Mouse (Mus musculus) right cerebral cortex, postnatal 36 days (tissue): Measurements from ENCODE around the gene Rab3a.

ENCODE experiments used
- DNase-seq, 2 experiments: peaks; one replicate each; pipeline ENCODE4 v3.0.0; 2022; ENCODE audit warnings: low spot score in 2 of 2, mixed read lengths in 1 of 2

The Rab3a gene

DNA sequence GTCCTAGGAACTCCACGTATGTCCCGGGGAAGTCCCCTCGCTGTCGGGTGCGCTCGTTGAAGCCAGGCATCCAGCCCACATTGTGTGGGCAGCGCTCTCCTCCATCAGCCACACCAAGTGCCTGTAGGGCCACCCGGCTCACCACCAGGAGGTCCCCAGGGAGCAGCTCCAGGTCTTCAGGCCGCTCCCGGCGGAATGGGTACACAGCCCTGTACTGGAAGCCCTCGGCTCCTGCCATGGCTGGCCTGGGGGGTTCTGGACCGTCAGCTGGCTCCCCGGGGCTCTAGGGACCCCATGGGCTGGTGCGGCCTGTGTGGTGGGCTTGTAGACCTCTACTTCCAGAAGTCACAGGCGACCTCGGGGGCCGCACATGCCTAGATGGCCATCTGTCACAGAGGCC, 20.3 kb downstream of the Rab3a start:
- DNase-seq: no peak

DNA sequence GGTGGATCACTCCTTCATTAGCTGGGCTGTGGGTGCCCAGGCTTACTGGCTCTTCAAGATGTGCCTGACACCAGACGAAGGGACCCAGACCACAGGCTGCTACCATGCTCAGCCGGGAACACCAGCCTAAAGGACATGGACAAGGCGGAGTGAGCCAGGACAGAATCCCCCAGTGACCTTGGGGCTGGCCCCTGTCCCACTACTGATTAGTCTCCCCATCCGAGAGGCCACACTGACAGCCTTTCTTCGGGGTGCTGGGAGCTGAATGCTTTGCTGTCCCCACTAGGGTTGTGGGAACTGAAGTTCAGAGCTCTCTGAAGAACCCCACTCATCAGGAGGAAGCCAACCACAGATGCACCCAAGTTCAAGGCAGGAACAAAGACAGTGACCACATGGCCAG, 20.7 kb downstream of the Rab3a start:
- no peak for DNase-seq

- no peak for DNase-seq
Observed at GRCm38 (mm10) chr8:70775851-70776495, 21.5 kb downstream of the Rab3a start.

GRCm38 (mm10) chr8:70776496-70777444, 22.3 kb downstream of the Rab3a start, which contains the start of gene Pik3r2:
TSS of gene Pik3r2 (minus strand) at chr8:70776713.
- peak; percentile 96 for DNase-seq

DNA sequence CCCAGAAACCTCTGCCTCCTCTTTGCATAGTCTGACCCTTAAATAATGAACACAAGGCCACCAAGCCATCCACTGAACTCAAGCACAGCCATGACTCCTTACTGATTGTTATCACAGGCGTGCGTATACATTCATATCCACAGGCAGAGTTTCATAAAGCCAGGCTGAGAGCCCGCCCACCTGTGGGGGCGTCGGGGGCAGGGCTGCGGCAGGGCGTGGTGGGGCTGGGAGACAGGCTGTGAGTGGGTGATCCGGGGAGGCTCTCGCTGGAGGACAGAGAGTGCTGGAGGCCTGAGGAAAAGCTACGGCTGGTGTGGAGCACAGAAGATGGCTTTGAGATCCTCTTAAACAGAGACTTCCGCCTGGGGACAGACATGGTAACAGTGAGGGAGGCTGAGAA, 25.6 kb downstream of the Rab3a start:
- DNase-seq: no peak

- no peak for DNase-seq
Observed at GRCm38 (mm10) chr8:70786291-70787050, 32.0 kb downstream of the Rab3a start.

DNA sequence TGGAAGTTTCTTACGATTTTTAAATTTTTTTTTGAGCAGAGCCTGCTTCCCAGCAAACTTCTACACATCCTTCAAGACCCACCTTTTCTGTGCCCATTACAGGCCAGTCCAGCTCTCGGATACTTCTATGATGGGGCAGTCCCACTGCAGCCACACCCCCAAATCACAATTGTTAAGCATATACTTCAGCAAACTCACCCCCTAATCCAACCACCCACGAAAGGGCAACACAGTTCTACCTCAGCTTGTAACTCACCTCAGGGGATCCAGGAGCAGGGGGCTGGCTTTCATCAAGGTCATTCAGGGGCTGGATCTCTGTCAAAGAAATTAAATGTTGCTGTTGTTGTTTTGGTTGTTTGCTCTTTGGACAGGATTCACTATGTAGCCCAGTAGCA, 32.6 kb downstream of the Rab3a start:
- no peak for DNase-seq

GRCm38 (mm10) chr8:70787941-70788667, 33.6 kb downstream of the Rab3a start:
- DNase-seq: no peak

DNA sequence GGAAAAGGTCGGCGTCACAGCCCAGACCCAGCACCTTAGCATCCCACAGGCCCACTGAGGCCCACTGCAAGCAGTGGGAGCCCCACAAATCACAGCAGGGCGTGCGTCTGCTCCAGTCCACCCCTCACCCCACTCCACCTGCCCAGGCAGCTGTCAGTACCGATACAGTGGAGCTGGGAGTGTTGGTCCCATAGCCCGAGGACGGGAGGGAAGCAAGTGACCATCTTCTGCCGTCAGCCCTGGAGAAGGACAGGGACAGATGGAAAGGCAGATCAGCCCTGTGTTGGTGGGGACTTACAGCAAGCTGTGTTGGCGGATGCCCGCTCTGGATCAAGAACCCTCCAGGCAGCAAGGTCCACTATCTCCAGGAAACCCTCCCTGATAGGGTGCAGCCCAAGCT, 34.6 kb downstream of the Rab3a start:
- no peak for DNase-seq

DNA sequence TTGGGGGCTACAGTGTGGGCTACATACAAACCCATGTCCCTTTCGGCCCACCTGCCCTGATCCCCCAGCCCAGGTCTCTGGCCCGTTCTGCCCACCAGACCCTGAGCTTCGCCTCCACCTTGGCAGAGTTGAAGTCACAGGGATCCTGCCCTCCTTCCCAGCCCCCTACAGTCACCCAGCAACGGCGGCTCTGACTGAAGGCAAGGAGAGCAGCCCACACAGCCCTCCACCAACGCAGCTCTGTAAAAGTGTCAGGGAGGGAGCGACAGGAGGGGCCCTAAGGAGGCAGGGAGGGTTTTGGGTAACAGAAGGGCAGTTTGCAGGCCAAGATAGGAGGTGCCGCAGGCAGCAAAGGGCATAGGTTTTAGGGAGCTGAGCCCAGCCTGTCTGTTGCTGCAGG, 36.4 kb downstream of the Rab3a start:
- DNase-seq: peak in 1 of 2 experiments; percentile 63

GRCm38 (mm10) chr8:70791294-70791701, 36.8 kb downstream of the Rab3a start:
- no peak for DNase-seq

DNA sequence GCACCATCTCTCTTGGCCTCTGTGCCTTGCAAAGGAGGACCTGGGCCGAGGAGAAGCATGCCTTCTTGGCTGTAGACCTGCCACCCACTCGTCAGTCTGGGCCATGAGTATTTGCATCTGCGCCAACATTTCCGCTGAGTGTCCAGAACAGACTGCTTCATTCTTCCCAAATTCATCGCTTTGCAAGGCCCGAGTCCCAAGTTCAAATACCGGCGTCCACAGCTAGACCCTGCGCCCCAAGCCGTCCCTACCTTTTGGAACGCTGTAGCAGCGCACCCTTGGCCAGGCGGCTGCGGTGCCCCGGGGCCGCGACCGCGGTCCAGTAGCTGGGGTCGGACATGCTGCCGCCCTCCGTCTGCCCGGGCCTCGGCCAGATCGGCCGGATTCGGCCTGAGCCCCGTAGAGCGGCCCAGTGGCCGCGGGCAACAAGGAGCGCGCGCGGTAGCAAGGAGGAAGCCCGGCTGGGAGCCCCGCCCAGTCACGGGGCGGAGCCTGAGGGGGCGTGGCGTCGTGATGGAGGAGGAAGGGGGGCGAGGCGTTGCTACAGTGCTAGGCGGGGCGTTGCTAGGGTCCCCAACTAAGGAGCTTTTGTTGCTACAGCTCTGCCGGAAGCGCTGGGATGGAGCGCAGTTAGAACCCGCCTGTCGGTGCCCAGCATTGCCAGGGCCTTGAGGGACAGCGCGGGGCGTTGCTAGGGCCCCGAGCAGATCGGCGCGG, 37.7 kb downstream of the Rab3a start:
- peak; percentile 94 for DNase-seq

DNA sequence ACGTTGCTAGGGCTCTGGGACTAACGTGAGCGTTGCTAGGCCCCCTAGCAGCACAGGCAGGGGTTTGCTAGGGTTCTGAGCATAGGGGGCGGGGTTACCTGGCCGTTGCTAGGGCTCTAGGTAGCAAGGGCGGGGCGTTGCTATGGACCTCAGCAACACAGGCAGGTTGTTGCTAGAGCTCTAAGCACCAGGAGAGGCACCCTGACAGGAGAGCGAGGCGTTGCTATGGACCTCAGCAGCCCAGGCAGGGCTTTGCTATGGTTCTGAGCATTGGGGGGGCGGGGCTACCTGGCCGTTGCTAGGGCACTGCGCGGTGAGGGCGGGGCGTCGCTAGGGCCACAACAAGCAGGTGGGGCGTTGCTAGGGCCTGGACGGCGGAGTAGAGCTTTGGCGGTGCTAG, 38.2 kb downstream of the Rab3a start:
- DNase-seq: peak in 1 of 2 experiments; percentile 78

DNA sequence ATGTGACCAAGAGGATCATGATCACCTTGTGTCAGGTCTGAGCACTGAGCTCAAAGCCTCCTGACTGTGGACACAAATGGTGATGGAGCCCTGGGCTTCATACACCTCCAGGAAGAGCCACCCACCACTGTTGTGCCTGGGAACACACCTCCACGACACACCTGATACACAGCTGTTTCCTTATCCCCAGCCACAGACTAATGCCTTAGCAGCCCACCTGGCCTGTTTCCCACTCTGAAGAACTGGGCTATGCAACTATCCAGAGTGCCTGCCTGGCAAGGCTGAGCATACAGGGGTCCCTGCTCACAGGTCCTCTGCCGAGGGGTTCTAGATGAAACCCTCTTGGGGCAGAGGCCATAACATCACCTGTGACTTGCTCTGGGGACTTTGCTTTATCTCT, 39.7 kb downstream of the Rab3a start:
- DNase-seq: no peak

GRCm38 (mm10) chr8:70795370-70795769, 40.9 kb downstream of the Rab3a start:
- DNase-seq: no peak

DNA sequence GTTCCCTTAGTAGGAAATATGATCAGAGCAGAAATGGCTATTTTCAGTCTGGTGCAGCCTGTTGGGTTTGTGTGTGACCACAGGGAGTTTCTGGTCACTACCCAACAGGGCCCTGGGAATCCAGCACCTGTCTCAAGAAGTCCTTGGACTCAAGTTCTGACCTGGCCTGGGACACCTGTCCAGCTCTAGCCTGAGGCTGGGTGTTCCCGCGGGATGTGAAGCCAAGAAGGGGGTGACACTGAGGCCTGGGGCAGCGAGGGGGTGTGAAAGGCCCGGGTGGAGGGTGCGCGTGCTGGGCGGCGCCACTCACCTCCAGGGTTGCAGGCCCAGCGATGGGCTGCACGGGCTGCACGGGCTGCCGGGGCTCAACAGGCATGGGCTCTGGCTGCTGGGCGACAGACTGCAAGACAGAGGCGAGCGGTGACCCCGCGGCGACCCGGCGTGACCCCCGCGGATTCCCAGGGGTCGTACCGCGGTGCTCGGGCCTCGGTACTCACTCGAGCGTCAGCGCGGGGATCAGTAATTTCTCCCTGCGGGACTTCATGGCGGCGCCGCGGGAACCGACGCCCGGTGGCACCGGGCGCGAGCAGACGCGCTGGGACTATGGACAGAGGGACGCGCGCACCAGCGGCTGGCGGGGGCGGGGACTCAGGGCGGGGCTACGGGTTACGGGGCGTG, 42.1 kb downstream of the Rab3a start:
- no peak for DNase-seq

GRCm38 (mm10) chr8:70797081-70798070, 42.9 kb downstream of the Rab3a start:
- DNase-seq: peak; percentile 87 to 92

DNA sequence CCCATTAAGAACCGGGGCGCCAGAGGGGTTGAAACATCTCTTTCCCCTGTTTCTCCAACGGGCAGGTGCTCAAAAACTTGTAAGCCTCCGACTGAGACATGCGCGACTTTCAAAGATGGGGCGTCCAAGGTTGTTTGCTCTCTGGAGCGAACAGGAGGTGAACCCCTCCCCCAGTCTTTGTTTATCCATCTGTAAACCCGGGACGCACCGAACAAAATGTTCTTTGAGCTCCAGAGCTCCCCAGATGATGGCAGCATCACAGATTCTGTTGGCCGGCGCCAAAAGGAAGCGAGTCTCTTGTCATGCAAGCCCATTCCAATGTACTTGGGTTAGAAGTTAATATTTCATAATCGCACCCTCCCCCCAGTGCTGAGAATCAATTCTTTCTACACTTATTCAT, 43.8 kb downstream of the Rab3a start:
- no peak for DNase-seq

DNA sequence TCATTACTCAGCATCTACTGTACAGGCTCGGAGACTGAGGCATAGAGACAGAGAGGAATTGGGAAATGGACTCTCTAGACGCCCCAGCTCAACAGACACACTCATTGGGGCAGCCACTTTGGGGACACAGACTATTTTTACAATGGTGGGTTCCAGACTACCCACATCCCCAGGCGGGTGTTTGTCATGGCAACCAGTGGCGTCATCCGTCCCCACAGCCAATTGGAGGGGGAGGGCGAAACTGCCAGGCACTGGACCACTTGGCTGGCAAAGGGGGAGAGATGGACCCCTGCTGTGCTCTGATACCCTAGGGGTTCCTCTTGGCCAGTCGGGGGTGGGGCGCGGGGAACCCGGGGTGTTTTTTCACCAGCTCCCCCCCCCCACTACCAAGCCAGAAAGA, 46.2 kb downstream of the Rab3a start:
- DNase-seq: peak in 1 of 2 experiments; percentile 71
